Mouse (Mus musculus) erythroblast, adult 5-6 weeks (primary cell): ENCODE results near the gene Asprv1. TPM values are rescaled to one million over a fixed set of nuclear protein-coding genes. Genes with fewer than 3 reads are reported as not detected.

Experiments used
- ATAC-seq: replicated peaks from 2 replicates; pipeline ENCODE4 v1.8.0; 2016; ENCODE audit warnings: moderate number of reproducible peaks, mild to moderate bottlenecking, moderate TSS enrichment, inconsistent platforms; ENCODE audit not compliant: poor library complexity, low FRiP score, severe bottlenecking
- total RNA-seq, 2 experiments: library from RNA; stranded (forward) in 1 of 2; stranded (reverse) in 1 of 2; fragments of 150-400 nt in 1 of 2; fragments of 200-764, 138-1000 nt in 1 of 2; gene quantifications; 2 replicates each; pipeline versions ENCODE4 v1.2.3 to v1.2.4; 2015 to 2017; ENCODE audit warnings: low replicate concordance in 2 of 2

Asprv1 gene
- total RNA-seq, 2 experiments from 2014 or later = 1.4 to 6.1 TPM

DNA sequence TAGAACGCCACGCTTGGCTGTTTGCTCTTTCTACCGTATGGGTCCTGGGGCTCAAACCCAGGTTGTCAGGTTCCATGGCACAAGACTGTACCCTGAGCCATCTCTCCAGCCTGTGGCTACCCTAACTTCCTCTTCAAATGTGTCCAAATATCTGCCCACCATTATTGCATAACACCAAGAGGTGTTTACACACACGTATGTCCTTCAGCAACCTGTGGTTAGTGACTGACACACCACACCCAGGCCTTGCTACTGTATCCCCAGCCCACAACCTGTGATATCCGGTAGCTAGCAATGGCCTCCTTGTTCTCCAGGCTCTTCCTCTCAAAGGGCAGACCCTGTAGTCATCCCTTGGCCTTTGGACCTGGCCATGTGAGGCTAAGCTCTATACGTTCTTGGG lies 18.7 kb upstream of the Asprv1 start:
- no peak for ATAC-seq

DNA sequence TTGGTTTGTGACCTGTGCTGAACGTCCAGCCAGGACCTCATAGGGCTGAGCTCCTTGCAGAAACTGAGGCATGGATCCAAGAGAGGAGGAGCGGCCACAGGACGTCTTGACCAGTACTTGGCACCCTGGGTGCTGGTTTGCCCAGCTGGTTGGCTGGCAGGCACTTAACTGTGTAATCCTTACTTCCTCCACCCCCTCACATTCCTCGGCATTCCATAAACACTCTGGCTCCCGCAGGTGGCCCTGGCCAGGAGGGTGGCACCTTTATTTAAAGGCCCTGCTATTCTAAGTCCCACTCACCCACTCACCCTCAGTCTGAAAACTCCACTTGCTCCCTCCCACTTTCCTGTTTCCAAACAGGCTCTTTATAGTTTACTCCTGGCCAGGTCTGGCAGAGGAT lies 17.2 kb upstream of the Asprv1 start:
- ATAC-seq = no peak

DNA sequence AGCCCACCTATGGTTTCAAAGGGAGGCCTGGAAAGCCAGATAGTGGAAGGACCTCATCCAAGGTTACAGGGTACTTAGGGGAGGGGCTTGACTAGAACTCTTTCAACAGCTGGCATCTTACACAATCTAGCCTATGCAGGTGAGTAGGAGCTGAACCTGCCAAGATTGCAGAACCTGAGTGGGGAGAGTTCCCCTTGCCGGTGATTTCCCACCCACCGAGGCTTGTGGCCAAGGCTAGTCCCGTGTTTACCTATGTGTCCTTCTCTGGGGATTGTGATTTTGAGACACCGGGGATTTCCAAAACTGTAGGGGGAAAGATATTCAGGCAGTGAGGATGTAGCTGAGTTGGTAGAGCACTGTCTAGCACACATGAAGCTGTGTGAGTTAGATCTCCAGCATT lies 12.7 kb upstream of the Asprv1 start:
- ATAC-seq = no peak

DNA sequence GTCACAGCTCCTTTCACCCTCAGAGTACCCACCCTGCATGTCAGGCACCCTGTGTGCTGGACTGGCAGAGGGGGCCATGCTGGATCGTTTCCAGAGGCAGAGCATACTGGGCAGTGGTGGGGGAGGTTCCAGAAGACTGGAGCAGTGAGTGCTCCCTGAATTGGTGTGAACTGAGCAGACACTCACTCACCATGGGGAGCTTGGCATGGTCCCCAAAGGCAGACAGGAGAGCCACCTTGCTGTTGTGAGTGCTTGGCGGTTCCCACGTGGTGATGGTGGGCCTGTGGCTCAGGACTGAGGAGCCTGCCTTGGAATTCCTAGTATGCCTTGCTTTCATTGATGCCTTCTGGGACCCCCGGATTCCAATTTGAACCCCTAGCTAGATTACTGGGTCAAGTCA lies 4.8 kb upstream of the Asprv1 start:
- no peak for ATAC-seq

DNA sequence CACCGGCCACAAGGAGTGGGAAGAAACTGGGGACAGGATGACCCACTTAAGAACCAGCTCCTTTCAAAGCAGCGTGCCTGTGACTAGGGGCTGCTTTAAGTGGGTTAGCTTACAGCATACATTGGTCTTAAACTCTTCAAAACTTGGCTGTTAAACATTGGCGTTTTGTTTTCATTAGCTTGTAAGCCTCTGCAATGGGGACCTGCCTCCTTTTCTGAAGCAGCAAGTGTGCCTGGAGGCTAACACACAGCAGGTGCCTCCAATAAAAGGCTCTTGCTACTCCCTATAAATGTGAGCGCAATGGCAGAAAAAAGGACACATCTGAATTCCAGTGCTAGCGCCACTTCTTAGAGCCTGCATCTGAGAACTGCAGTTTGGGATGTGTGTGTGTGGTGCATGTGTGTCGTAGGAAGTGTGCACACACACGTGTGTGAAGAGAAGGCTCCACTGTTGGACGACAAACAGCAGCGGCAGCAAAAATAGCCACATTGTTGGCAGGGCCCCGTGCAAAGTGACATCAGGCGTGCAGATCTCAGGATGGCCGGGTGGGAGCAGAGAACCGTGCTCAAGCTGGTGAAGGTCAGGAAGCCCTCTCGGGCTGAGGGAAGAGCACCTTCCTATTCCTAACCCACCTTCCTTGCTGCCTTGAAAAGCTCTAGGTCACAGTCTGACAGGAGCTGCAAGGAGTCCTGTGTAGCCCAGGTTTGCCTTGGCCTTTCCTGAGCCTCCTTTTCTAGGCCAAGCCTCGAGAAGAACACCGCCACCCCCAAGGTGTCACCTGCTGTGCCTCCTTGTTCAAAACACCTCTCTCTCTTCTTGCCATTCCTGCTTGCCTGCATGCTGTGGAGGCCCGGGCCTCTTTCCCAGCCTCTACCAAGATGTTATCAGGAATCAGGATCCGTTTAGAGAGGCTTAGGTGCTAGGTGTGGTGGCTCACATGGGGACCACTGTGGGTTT lies 3.6 kb upstream of the Asprv1 start:
- ATAC-seq = no peak

DNA sequence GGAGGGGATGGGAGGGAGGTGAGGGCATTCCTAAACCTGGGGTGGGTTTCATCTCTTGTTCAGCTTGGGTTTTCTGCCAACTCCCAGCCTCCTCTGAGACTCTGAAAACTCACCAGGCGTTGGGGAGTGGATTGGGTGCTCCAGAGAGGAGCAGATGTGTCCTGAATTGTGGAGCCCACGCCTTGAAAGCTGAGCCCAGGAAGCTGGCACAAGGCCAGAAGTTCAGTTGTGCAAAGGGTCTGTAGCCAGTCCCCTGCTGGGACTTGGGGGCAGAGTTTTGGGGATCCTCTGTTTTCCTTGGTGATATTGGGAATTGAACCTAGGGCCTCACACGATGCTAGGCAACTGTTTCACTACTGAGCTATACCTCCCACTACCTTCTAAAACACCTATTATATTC lies 2.2 kb downstream of the Asprv1 start:
- no peak for ATAC-seq

DNA sequence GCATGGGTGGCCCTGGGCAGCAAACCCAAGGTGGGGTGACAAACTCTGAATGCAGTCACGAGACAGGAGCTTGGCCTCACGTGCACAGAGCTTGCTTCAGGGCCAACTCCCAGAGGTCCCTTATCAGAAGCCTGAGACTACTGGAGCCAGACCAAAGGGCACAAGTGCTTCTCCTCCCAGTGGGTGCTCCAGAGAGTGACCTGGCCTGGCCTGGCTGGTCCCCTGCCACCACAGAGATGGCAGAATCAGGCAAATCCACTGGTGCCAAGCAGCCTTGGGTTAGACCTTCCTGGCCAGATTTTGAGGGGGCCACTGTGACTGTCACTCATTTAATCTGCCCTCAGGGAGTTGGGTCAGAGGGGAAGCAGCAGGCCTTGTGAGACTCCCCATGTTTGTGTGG lies 8.5 kb downstream of the Asprv1 start:
- ATAC-seq = peak; percentile 66

DNA sequence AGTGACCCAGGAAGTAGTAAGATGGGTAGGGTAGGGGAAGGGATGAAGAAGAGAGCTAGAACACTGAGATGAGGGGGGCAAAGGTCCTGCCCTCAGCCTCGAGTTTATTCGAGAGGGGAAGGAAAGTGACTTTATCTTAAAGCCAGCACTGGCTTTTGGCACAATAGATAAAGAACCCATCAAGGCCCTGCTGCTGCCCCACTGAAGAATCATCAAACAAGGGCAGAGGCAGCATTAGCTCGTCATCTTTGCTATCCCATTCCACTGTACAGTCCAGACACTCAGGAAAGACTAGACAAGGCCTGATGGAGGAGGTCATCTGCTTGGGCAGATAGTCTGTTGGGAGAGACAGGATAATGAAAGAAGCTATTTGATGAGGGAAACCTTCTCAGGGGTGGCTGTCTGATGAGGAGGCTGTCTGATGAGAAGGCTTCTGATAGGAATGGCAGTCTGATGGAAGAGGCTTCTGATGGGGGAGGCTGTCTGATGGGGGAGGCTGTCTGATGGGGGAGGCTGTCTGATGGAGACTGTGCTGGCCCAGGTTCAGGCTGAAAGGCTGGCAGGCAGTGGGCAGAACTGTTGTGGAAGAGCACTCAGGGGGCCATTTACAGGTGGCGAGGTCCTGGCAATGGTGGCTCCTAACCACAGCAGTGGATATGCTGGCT lies 9.3 kb downstream of the Asprv1 start:
- ATAC-seq = peak; percentile 47

DNA sequence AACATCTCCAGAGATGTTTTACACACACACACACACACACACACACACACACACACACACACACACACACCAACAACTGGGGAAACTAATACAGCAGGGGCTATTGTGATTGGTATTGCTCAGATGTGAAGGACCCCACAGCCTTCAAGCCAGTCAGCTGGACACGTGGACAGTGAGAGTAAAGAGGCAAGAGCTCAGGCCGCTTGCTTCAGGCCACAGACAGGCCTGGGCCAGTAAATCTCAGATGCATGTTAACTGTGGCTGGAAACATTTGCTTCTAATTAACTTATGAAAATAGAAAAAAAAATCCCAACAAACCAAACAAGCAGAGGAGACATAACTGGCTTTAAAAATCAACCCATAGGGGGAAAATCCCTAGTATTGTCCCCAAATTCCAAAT lies 9.9 kb downstream of the Asprv1 start:
- ATAC-seq = no peak

DNA sequence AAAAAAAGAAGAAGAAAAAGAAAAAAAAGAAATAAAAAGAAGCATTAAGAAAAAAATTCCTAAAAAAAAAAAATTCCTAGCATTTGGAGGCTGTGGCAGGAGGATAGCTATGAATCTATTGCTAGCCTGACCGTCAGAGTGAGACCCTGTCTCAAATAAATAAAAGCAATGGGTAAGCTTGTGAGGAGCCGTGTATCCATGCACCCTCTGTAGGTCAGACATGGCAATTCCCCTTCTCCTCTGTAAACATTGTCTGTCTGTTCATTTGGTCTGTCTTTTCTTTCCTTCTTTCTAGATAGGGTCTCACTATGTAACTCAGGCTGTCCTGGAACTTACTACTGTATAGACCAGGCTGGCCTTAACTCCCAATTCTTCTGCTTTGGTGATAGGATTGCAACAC lies 10.5 kb downstream of the Asprv1 start:
- ATAC-seq = no peak

DNA sequence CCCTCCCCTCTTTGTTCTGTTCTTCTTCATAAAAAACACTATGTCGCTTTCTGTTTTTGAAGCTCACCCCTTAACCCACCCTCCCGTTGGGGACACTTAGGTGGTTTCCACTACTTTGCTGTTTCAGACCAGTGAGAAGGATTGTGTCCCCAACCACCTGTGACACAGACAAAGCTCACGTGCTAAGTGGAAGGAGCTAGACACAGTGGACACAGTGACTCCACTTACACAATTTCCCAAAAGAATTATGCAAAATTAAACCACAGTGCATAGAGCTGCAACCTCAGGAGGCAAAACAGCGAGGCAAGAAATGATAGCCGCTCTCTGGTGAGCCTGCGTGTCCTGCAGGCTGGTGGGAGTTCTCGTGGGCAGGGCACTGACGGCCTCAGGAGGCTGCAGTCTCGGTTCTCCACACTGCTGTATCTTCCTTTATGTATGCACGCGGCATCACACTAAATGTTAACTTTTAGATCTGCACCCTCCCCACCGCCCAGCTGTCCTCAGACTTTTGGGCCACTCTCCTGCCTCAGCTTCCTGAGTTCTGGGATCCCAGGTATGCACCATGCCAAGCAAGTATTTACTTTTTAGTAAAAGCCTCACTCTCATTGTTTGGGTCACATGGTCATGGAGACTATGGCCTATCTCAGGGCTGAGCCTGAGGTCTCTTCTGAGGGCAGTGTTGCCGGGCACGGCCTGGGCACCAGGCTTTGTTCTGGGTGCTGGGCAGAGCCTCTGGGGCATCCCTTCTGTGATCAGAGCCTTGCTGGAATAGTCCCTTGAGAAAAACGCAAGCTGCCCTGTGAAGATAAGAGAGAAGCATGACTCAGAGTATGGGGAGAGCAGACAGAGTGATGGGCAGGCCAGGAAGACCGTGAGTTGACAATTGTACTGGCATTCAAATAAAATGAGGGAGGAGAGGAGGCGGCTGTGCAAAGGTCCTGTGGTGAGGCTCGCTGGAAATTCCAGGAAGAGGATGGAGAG lies 11.5 kb downstream of the Asprv1 start:
- peak; percentile 71 for ATAC-seq

DNA sequence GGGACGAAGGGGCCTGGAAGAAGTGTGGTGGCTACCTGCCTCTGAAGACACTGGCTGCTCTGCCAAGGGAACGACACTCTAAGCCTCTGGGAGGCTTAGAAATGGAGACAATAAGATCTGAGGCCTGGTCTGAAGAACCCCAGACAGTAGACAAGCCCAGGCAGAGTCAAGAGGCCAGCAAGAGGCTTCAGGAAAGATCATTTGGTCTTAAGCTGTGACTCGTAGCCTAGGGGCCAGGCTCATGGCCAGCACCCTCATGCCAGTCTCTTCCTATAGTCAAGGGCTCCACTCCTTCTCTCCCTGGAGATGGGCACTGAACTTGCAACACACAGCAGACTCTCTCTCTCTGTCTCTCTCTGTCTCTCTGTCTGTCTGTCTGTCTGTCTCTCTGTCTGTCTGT lies 12.2 kb downstream of the Asprv1 start:
- ATAC-seq = peak; percentile 21

DNA sequence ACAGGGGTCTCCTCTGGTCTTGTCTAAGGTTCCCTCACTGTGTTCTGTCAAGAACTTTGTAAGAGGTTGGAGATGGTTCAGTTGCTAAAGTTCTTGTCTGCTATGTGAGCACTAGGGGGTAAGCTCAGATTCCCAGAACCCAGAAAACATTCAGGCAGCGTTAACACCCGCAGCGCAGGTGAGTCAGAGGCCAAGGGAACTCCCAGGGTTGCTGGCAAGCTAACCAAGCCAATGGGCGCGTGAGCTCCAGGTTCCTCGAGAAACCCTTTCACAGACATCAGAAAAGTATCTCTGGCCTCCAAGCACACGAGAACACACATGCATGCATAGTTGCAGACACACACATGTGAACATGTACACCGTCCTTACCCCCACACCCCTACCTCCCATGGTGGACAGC lies 12.8 kb downstream of the Asprv1 start:
- ATAC-seq = no peak

DNA sequence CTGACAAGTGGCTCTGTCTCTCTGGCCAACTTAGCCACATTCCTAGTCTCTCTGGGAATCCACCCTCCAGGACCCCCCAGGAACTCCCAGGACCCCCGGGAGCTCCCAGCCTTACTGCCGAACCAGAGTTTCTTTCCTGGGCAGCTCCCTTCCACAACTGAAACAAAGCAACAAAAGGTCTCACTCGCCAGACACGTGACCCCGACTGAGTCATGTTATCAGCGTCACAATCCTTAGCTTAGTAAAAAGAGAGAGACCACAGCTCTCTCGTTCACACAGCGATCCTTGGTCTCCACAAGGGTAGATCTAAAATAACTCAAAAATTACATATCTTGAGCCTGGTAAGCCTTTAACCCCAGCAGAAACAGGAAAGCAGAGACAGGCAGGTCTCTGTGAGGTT lies 13.8 kb downstream of the Asprv1 start:
- ATAC-seq = no peak

DNA sequence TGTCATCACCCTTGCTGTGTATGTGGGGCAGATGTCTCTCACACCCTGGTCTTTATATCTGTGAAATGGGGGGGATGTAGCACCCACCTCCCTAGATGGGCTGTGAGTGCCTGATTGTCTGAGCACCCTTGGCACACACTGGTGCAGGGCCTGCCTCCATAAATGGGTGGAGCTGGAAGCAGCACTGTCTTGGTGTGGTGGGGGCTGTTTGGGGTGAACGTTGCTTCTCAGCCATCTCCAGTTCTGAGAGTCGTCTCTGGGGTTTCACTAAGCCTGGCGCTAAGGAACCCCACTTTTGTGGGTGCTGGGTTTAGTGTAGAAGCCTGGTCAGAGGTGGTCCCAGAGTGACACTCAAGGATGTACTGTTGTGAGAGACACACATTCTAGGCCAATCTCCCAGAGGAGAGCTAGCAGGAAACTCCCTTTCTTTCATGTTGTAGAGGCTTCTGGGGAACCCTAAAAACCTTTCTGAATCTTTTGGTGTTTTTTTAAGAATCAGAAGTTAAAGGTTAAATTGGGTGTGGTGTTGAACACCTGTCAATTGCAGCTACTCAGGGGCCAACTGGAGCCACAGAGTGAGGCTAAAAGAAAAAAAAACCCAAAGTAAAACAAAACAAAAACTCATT lies 16.9 kb downstream of the Asprv1 start:
- no peak for ATAC-seq

DNA sequence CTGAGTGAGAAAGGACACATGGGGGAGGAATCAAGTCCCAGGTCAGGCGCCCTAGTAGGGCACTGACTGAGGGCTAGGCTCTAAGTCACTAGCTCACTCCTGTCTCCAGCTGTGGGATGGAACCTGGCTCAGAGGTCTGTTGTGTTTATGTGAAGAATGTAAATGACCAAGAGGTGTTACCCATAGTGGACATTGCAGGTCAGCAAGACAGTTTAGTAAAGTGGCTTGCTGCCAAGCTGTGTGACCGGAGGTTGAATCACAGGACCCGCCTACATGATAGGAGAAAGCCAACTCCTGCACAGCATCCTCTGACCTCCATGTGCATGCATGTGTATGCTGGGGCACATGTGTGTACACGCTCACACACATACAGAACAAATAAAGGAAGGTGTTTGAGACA lies 17.6 kb downstream of the Asprv1 start:
- ATAC-seq = no peak

DNA sequence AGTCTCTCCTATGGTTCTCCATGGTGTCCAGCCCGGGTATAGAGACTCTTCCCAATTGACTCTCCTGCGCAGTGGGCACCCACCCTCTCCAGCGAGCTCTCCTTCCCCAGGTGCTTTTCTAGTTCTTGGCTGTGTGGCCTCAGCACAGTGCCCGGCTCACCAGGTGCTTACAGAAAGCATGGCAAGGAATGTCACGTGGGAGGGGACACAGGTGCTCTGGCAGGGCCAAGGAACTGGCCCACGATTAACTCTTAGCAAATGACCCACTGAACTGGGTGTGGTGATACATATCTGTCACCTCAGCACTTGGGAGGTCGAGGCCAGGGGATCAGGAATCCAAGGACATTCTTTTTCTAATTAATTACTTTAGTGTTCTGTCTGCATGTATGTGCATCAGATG lies 18.2 kb downstream of the Asprv1 start:
- ATAC-seq = no peak

DNA sequence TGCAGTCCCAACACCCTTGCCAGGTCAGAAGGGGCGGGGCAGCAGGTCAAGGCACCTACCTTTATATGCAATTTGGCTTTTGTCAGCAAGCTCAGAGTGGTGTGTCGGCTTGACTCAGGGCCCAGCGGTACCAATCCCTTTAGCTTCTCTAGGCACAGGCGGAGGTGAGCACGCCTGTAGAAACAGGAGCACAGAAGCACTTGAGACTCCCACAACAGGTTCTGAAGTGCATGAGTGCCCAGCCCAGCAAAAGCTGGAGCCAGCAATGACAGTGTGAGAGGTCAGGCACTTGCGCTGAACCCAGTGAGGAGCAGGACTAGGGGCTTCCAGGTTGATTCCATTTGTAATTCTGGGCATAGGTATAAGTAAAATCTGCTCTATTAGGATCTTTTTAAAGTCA lies 25.1 kb downstream of the Asprv1 start:
- ATAC-seq = no peak

DNA sequence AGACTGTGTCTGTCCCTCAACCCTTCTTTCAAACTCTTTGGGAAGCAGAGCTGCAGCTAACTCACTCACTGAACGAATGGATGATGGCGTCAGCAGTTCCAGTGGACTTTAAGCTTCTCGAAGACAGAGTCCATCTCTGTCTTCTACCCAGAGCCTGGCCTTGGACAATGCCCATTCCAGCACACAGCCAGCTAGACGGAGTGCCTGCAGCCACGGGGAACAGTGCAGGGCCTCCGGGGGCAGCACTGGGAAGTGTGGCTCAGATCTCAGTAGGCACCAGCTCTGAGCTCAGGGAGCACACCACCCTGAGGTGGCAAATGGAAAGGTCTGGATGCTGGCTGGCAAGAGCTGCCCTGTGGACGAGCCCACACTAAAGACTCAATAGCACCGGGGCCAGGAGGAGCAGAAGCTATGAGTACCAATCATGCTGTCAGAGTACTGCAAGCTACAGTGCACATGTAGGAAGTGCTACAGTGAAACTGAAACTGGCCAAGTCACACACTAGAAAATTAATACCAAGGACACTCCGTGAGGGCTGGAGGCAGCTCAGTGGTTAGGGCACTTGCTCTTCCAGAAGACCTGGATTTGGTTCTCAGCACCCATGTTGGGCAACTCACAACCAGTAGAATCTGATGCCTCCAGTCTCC lies 26.4 kb downstream of the Asprv1 start:
- ATAC-seq = no peak
